In genomic region chr14:34106389-34107062, GRCm38 (mm10) we compare ENCODE assay signal across 11 mouse cellular contexts. TPM values are rescaled to one million over a fixed set of nuclear protein-coding genes. Genes with fewer than 3 reads are reported as not detected.
DNase-seq lines count a peak whose midpoint lies in the region; ATAC-seq and TF ChIP-seq lines count a peak whose summit lies in the region.
"Had no signal": no experiment of that assay in that cellular context is flagged by ENCODE, and none has a peak within 500 bp of the region (broad histone marks: within the 10 kb centered on the region; RNA-seq: fewer than 3 reads in every experiment).

No protein-coding gene starts in this region.

- no peak overlapping the region for H3K9ac ChIP-seq in hindbrain, embryonic 16.5 days (ENCODE audit: low read depth, low read length)

- no peak overlapping the region for H3K27ac ChIP-seq in hindbrain, embryonic 16.5 days (ENCODE audit: low read depth, low read length)

- DNase-seq in kidney, adult 18-20 months, result peak; percentile 47
- no peak for DNase-seq in kidney, adult 11 months
- DNase-seq in adipocyte (ENCODE audit: low spot score), result peak; percentile 49
- peak; percentile 62 for DNase-seq in lung, postnatal 36 days

- no peak overlapping the region for H3K4me2 ChIP-seq in hindbrain, embryonic 16.5 days (ENCODE audit: low read length)

- no peaks in the 10 kb centered on the region for H3K4me1 ChIP-seq in E14TG2a.4 (replicated peaks; ENCODE audit: low read depth, low read length)
- no peaks in the 10 kb centered on the region for H3K4me1 ChIP-seq in hindbrain, embryonic 16.5 days (ENCODE audit: control insufficient read depth, insufficient read depth, low read depth, low read length)

- ATAC-seq in hematopoietic stem cell, adult 5-6 weeks (replicated peaks in 1 of 2; ENCODE audit: insufficient read depth in 1 of 2, low FRiP score in 2 of 2, low TSS enrichment in 1 of 2, low read depth in 1 of 2, poor library complexity in 2 of 2, severe bottlenecking in 2 of 2), result peak; percentile 54 to 58; a peak in 3 of 4 replicates
- no peak for ATAC-seq in erythroid progenitor cell, adult 5-6 weeks (replicated peaks; ENCODE audit: low FRiP score, poor library complexity, severe bottlenecking)
- no peak for ATAC-seq in hindbrain, embryonic 16.5 days

- H3K9me3 ChIP-seq in E14TG2a.4 (ENCODE audit: low read length), result no peaks in the 10 kb centered on the region
- no peaks in the 10 kb centered on the region for H3K9me3 ChIP-seq in hindbrain, embryonic 16.5 days (ENCODE audit: control insufficient read depth, low read length)

- TF ChIP-seq CTCF in E14TG2a.4 (conservative IDR thresholded peaks at IDR 0.05; ENCODE audit: low read length), result peak; percentile 80

- WGBS in hindbrain, embryonic 16.5 days, result 63% methylated on average over 11 of the region's 12 CpGs

- H3K27me3 ChIP-seq in E14TG2a.4 (ENCODE audit: insufficient read depth, low read length), result no peaks in the 10 kb centered on the region
- no peaks in the 10 kb centered on the region for H3K27me3 ChIP-seq in hindbrain, embryonic 16.5 days (replicated peaks; ENCODE audit: control insufficient read depth, insufficient read depth, low read length)

- no peak overlapping the region for H3K4me3 ChIP-seq in E14TG2a.4 (replicated peaks; ENCODE audit: low read length)
- H3K4me3 ChIP-seq in hindbrain, embryonic 16.5 days (ENCODE audit: low read length), result no peak overlapping the region

- no peaks in the 10 kb centered on the region for H3K36me3 ChIP-seq in E14TG2a.4 (ENCODE audit: insufficient read depth, low read length)
- no peaks in the 10 kb centered on the region for H3K36me3 ChIP-seq in hindbrain, embryonic 16.5 days (ENCODE audit: control insufficient read depth, insufficient read depth, low read length)

RNA-seq across cellular contexts. Expression of gene A630023A22Rik, which starts 4.0 kb away (rescaled TPM):
- not detected in 2 replicates for total RNA-seq in hematopoietic stem cell, adult 5-6 weeks (2017)
- total RNA-seq in erythroid progenitor cell, adult 5-6 weeks (2015; ENCODE audit: low replicate concordance), result not detected in 2 replicates
- total RNA-seq in erythroid progenitor cell, adult 5-6 weeks (2017; ENCODE audit: low replicate concordance), result not detected in 2 replicates
- 0.30 TPM in 1 of 2 replicates, not detected in the other for polyA plus RNA-seq in hindbrain, embryonic 16.5 days (2015; fragmentation: Nextera tagmentation; extraction: Ambion mirVana)
- polyA plus RNA-seq: embryonic facial prominence, embryonic 14.5 days; liver, embryonic 16.5 days had no signal

RNA-seq across cellular contexts. Expression of gene Anxa8, which starts 20.7 kb away (rescaled TPM):
- total RNA-seq in hematopoietic stem cell, adult 5-6 weeks (2017), result not detected in 2 replicates
- total RNA-seq in erythroid progenitor cell, adult 5-6 weeks (2015; ENCODE audit: low replicate concordance), result not detected in 2 replicates
- not detected in 2 replicates for total RNA-seq in erythroid progenitor cell, adult 5-6 weeks (2017; ENCODE audit: low replicate concordance)
- 0.24 and 0.27 TPM in 2 replicates for polyA plus RNA-seq in hindbrain, embryonic 16.5 days (2015; fragmentation: Nextera tagmentation; extraction: Ambion mirVana)

RNA-seq across cellular contexts. Expression of gene Npy4r, which starts 45.8 kb away (rescaled TPM):
- total RNA-seq in hematopoietic stem cell, adult 5-6 weeks (2017), result not detected in 2 replicates
- total RNA-seq in erythroid progenitor cell, adult 5-6 weeks (2015; ENCODE audit: low replicate concordance), result not detected in 2 replicates
- not detected in 2 replicates for total RNA-seq in erythroid progenitor cell, adult 5-6 weeks (2017; ENCODE audit: low replicate concordance)
- 0.30 and 0.31 TPM in 2 replicates for polyA plus RNA-seq in hindbrain, embryonic 16.5 days (2015; fragmentation: Nextera tagmentation; extraction: Ambion mirVana)
- polyA plus RNA-seq: embryonic facial prominence, embryonic 14.5 days; liver, embryonic 16.5 days had no signal

RNA-seq across cellular contexts. Expression of gene Antxrl, which starts 54.0 kb away (rescaled TPM):
- total RNA-seq in hematopoietic stem cell, adult 5-6 weeks (2017), result not detected in 2 replicates
- not detected in 2 replicates for total RNA-seq in erythroid progenitor cell, adult 5-6 weeks (2015; ENCODE audit: low replicate concordance)
- total RNA-seq in erythroid progenitor cell, adult 5-6 weeks (2017; ENCODE audit: low replicate concordance), result not detected in 2 replicates
- polyA plus RNA-seq in hindbrain, embryonic 16.5 days (2015; fragmentation: Nextera tagmentation; extraction: Ambion mirVana), result not detected in 2 replicates
- polyA plus RNA-seq: embryonic facial prominence, embryonic 14.5 days; liver, embryonic 16.5 days; stomach, embryonic 16.5 days had no signal

Comparison
In these comparisons a context has a peak if more than half of its experiments do, and no peak if none do; other contexts are left out.
1. ATAC-seq: peak in hematopoietic stem cell, adult 5-6 weeks (2 of 2); none in erythroid progenitor cell, adult 5-6 weeks (single experiment) and hindbrain, embryonic 16.5 days (single experiment).